Mouse (Mus musculus): ENCODE data around the gene Gm10273.

Gm10273 gene

GRCm38 (mm10) chr10:59403793-59404149 lies 8.3 kb downstream of the Gm10273 start:
- no peak for DNase-seq

- DNase-seq, result no peak
These were observed 13.1 kb downstream of the Gm10273 start for GRCm38 (mm10) chr10:59408499-59408898.

DNA sequence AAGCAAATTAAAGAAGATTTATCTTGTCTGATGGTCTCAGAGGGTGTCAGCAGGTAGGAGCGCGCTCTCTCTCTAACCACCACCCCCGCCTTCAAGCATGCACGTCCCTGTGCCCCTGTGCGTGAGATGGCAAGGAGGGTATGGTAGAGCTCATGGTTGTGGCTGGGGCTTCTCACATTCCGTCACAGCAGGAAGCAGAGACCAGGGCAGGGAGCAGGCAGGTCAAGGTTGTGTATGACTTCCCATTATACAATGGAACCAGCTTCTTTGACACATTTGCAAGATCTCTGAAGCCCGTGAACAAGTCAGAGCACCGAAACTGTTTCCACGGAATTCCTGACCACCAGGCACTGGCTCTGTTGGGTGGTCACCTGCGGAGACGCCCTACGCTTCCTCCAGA lies 14.8 kb downstream of the Gm10273 start:
- no peak for DNase-seq

DNA sequence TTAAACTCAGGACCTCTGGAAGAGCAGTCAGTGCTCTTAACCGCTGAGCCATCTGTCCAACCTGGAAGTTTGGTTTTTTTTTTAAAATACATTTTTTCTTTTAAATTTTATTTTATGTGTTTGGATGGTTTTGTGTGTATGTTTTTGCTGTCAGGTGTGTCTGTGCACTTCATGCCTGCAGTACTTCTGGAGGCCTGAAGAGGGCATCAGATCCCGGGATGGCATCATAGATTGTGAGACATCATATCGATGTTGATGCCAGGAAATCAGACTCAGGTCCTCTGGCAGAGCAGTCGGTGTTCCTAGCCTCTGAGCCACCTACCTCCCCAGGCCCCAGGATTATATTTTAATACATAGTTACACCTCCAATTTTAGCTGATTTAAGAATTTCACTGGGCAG lies 18.3 kb downstream of the Gm10273 start:
- no peak for DNase-seq

DNA sequence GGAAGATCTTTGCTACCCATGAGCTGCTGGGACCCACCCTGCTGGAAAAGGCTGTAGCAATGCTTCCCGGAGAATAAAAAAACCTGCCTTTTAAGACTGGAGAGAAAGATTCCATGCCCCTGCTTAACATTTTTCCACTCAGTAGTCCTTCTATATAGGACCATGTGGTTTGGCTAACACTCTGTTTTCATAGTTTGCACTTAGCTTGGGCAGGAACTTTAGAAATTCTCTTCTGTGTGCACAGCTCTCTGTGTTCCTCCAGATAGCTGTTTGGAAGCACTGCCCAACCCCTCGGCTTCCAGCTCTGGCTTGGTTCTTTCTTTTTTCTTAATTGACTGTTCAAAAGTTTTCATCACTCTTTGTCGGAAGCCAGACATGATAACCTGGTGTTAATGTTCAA lies 21.2 kb downstream of the Gm10273 start:
- DNase-seq, result no peak

- DNase-seq, result no peak
These were observed 24.1 kb downstream of the Gm10273 start for GRCm38 (mm10) chr10:59419516-59419915.

- DNase-seq, result no peak
These were observed 29.0 kb downstream of the Gm10273 start for GRCm38 (mm10) chr10:59424453-59424852.

GRCm38 (mm10) chr10:59425369-59425768 lies 29.9 kb downstream of the Gm10273 start:
- DNase-seq, result peak; percentile 68 to 70

DNA sequence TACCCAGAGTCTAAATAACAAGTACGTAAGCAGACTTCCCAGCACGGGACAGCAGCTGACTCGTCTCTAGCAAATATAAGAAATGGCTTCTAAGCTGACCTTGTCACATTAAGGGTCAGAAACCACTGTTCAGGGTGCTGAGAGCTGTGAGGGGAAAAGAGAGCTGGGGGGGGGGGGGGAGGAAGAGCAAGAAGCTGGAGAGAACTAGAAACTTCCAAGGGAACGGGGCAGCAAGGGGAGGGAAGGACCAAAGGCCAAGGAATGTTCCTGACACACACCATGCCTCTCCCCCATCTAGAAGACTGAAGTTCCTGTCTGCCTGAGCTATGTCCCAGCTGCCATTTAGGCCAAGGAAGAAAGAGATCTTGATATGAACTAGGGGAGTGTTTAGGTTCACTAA lies 30.9 kb downstream of the Gm10273 start:
- DNase-seq, result no peak

- no peak for DNase-seq
These were observed 34.2 kb downstream of the Gm10273 start for GRCm38 (mm10) chr10:59429448-59430135.

DNA sequence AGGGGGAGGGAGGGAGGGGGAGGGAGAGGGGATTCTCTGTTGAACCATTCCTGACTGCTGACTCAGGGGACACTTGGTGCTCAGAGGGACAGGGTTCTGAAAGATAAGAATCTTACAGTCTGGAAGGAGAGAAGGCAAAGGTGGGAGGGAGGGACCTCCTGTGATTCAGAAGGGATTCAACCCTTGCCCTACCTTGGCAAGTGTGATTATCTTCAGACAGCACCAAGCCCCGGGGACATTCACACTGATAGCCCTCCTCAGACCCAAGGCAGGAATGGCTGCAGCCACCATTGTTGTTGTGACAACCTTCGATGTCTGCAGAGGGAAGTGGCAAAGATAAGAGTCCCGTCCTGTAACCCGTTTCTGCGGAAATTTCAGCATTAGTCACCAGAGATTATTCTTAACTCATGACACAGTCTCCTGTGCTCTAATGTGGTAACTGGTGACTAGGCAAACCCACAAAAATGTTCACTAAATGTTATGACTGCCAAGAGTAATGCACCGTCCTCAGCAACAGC lies 35.3 kb downstream of the Gm10273 start:
- no peak for DNase-seq

GRCm38 (mm10) chr10:59435746-59436145 lies 40.3 kb downstream of the Gm10273 start:
- DNase-seq, result no peak

DNA sequence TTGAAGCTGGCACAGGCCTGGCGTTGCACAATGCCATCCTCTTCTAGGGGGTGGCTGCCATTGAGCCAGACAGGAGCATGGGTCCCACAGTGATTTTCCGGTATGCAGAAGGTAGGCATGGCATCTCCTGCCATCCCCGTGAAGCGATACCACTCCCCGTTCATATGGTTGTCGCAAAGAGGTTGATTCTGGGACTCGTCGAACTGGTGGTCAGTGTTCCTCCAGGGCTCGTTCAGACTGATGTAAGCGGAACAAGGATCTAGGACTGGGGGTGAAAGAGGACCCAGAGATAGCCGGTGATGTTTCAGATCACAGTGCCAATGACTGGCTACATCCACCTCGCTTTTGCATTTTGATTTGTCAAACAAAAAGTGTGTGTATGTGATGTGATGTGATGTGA lies 43.2 kb downstream of the Gm10273 start:
- no peak for DNase-seq

DNA sequence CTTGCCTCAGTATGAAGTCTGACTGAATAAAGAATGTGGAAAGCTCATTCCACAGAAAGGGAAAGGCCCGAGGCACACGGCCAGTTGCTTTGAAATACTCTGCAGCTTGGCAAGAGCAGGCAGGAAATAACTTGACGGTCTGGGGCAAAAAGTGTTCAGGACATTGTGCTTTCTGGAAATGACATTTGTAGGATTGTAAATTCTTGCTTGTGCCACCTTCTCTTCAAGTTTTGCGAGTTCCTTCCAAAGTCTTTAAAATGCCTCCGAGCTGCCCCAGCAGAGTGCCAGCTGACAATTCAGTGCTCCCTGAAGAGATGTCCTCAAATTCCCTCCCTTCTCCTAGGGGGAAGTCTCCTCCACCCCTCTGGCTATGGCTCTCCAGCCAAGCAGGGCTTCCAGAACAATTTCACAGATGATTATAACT lies 44.1 kb downstream of the Gm10273 start:
- no peak for DNase-seq

GRCm38 (mm10) chr10:59440177-59440576 lies 44.7 kb downstream of the Gm10273 start:
- DNase-seq, result no peak

- no peak for DNase-seq
These were observed 46.3 kb downstream of the Gm10273 start, which contains the start of gene Oit3 for GRCm38 (mm10) chr10:59441735-59442134. Oit3 (minus strand) TSS chr10:59441778.

GRCm38 (mm10) chr10:59443212-59443611 lies 47.8 kb downstream of the Gm10273 start:
- no peak for DNase-seq

- no peak for DNase-seq
These were observed 48.7 kb downstream of the Gm10273 start for GRCm38 (mm10) chr10:59444106-59444505.

- no peak for DNase-seq
These were observed 49.2 kb downstream of the Gm10273 start for GRCm38 (mm10) chr10:59444635-59445034.
